Mouse (Mus musculus): ENCODE results near the gene Zc3hav1l.

Zc3hav1l gene

GRCm38 (mm10) chr6:38298761-38299401, at the start of gene Zc3hav1l:
Gene Zc3hav1l, minus strand, starts transcription at chr6:38299259.
- DNase-seq = peak; percentile 79

- DNase-seq = no peak
These were observed 48.8 kb upstream of the Zc3hav1l start for GRCm38 (mm10) chr6:38347875-38348274.

GRCm38 (mm10) chr6:38345796-38346195, 46.7 kb upstream of the Zc3hav1l start:
- no peak for DNase-seq

- DNase-seq = no peak
These were observed 45.1 kb upstream of the Zc3hav1l start for GRCm38 (mm10) chr6:38344006-38344670.

GRCm38 (mm10) chr6:38343581-38343980, 44.5 kb upstream of the Zc3hav1l start:
- DNase-seq = no peak

- no peak for DNase-seq
These were observed 43.6 kb upstream of the Zc3hav1l start for GRCm38 (mm10) chr6:38342666-38342992.

GRCm38 (mm10) chr6:38341751-38342665, 42.9 kb upstream of the Zc3hav1l start:
- peak; percentile 66 for DNase-seq

- no peak for DNase-seq
These were observed 40.0 kb upstream of the Zc3hav1l start for GRCm38 (mm10) chr6:38339078-38339477.

GRCm38 (mm10) chr6:38337951-38338350, 38.9 kb upstream of the Zc3hav1l start:
- DNase-seq = no peak

GRCm38 (mm10) chr6:38337166-38337705, 38.2 kb upstream of the Zc3hav1l start:
- no peak for DNase-seq

GRCm38 (mm10) chr6:38335264-38335663, 36.2 kb upstream of the Zc3hav1l start:
- no peak for DNase-seq

GRCm38 (mm10) chr6:38326596-38326995, 27.5 kb upstream of the Zc3hav1l start:
- DNase-seq = peak; percentile 39

- no peak for DNase-seq
These were observed 21.6 kb upstream of the Zc3hav1l start for GRCm38 (mm10) chr6:38320621-38321020.

GRCm38 (mm10) chr6:38316050-38316449, 17.0 kb upstream of the Zc3hav1l start:
- no peak for DNase-seq

GRCm38 (mm10) chr6:38309741-38310140, 10.7 kb upstream of the Zc3hav1l start:
- no peak for DNase-seq

- DNase-seq = no peak
These were observed 5.9 kb upstream of the Zc3hav1l start for GRCm38 (mm10) chr6:38304981-38305380.

GRCm38 (mm10) chr6:38298246-38298635, 818 bp downstream of the Zc3hav1l start:
- DNase-seq = peak; percentile 17

- peak; percentile 10 for DNase-seq
These were observed 1.3 kb downstream of the Zc3hav1l start for GRCm38 (mm10) chr6:38297580-38298245.

GRCm38 (mm10) chr6:38293708-38294107, 5.4 kb downstream of the Zc3hav1l start:
- no peak for DNase-seq

- no peak for DNase-seq
These were observed 6.0 kb downstream of the Zc3hav1l start for GRCm38 (mm10) chr6:38292871-38293646.

- DNase-seq = no peak
These were observed 14.6 kb downstream of the Zc3hav1l start for GRCm38 (mm10) chr6:38284422-38284821.

GRCm38 (mm10) chr6:38264466-38264865, 34.6 kb downstream of the Zc3hav1l start:
- no peak for DNase-seq
